Mouse (Mus musculus): ENCODE data around the gene Srsf7.

GRCm38 (mm10) chr17:80233844-80234243 lies 26.7 kb upstream of the Srsf7 start:
- TF ChIP-seq MAFK (IDR thresholded peaks at IDR 0.05; ENCODE audit: insufficient read depth, low read depth, low read length): no peak
- no peak for TF ChIP-seq CHD2 (IDR thresholded peaks at IDR 0.05; ENCODE audit: low read depth, low read length)
- no peak for TF ChIP-seq ZC3H11A (IDR thresholded peaks at IDR 0.05; ENCODE audit: borderline replicate concordance, low read depth, low read length)
